Mouse (Mus musculus) heart, postnatal 0 days (tissue): ENCODE measurements at regions not wholly inside any gene's neighbourhood (a gene's known extent, or its start where the extent isn't known, plus 50 kb on each side); places are given as distances from the start of the nearest gene placed in this dataset.

Source experiments
- ATAC-seq: fragments of 200-750 bp; cut with Nextera tagmentation; 2 replicates; pipeline ENCODE4 v1.8.0; 2017; ENCODE audit warnings: low read depth, moderate number of reproducible peaks, moderate library complexity; ENCODE audit not compliant: insufficient read depth
- DNase-seq: peaks from one replicate; pipeline ENCODE4 v3.0.0-alpha.2; 2016; ENCODE audit warnings: low spot score
- H3K27ac ChIP-seq: fragments of 300-500 bp; sonication (generic); 2 replicates; pipeline ENCODE4 v1.5.1; 2014; ENCODE audit warnings: low read depth, mild to moderate bottlenecking
- H3K27me3 ChIP-seq: fragments of 300-500 bp; sonication (generic); 2 replicates; pipeline ENCODE4 v1.6.1; 2014; ENCODE audit warnings: low read length, mixed read lengths; ENCODE audit not compliant: control insufficient read depth, insufficient read depth
- H3K36me3 ChIP-seq: fragments of 300-500 bp; sonication (generic); replicated peaks from 2 replicates; pipeline ENCODE4 v1.6.1; 2014; ENCODE audit warnings: low read length, mixed read lengths; ENCODE audit not compliant: control insufficient read depth, insufficient read depth
- H3K4me1 ChIP-seq: fragments of 300-500 bp; sonication (generic); 2 replicates; pipeline ENCODE4 v1.6.1; 2014; ENCODE audit warnings: antibody characterized with exemption; ENCODE audit not compliant: control insufficient read depth, insufficient read depth
- H3K4me2 ChIP-seq: fragments of 300-500 bp; sonication (generic); 2 replicates; pipeline ENCODE4 v1.6.1; 2014; ENCODE audit warnings: low read depth, mild to moderate bottlenecking, low read length, moderate library complexity
- H3K4me3 ChIP-seq: fragments of 300-500 bp; sonication (generic); 2 replicates; pipeline ENCODE4 v1.5.1; 2014; ENCODE audit warnings: low read depth, low read length
- H3K9ac ChIP-seq: fragments of 300-500 bp; sonication (generic); replicated peaks from 2 replicates; pipeline ENCODE4 v1.6.1; 2014; ENCODE audit warnings: low read depth, low read length, mixed read lengths
- H3K9me3 ChIP-seq: fragments of 300-500 bp; sonication (generic); replicated peaks from 2 replicates; pipeline ENCODE4 v1.6.1; 2016; ENCODE audit warnings: low read length; ENCODE audit not compliant: control insufficient read depth
- CTCF ChIP-seq: IDR thresholded peaks from 2 replicates; pipeline ENCODE4 v1.5.1; 2016; ENCODE audit warnings: antibody characterized with exemption, control low read depth, low read depth
- EP300 ChIP-seq: IDR thresholded peaks from 2 replicates; pipeline ENCODE4 v1.6.1; 2016; ENCODE audit warnings: antibody characterized with exemption, low read depth
- WGBS: fragments of 180-500 bp; shearing (Covaris S2); extraction: QIAGEN DNeasy Blood & Tissue Kit; methylation state at CpG from one replicate; pipeline ENCODE4 v1.1.7; 2014; 5-methylcytosine and 5-hydroxymethylcytosine counted together

- 63% methylated on average over 5 of the region's 5 CpGs for WGBS
- DNase-seq (no peak), ATAC-seq (no peak)
- Histone ChIP-seq H3K36me3 (no peaks in the 10 kb centered on the region), H3K4me3 (no peak overlapping the region), H3K27ac (no peak overlapping the region), H3K4me2 (no peak overlapping the region), H3K27me3 (no peaks in the 10 kb centered on the region), H3K9me3 (no peaks in the 10 kb centered on the region), H3K9ac (no peak overlapping the region), H3K4me1 (no peaks in the 10 kb centered on the region)
- no peak for TF ChIP-seq EP300
- TF ChIP-seq CTCF: no peak
Observed at GRCm38 (mm10) chr19:15033396-15033795, 435.5 kb upstream of the Tle4 start.

DNA sequence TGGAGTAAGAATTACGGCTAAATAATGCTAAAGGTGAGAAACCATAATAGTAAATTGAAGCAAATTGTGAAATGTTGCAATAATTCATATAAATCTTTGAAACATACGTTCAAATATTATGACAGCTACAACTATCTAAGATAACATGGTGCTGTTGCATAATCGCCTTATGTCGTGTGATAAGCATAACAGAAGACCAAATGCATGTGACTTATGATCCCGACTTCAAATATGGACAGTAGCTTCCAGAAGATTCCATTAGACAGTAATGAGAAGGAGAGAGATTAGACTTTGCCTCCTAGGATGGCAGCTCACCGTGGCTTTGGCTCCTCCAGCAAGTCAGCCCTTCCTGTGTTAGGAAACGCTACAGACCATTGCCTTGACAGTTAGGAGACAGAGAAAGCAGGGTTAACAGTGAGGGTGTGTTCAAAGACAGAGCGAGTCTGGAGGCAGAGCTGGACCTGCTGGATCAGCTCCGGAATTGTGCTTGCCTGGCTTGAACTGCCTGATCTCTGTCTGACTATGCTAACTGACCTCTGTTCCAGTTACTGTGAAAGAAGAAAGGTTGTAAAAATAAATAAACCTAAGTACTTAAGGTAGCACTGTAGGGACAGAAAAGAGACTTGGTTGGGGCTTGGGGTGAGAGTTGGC is 434.6 kb upstream of the Tle4 start:
- ATAC-seq: no peak
- no peak overlapping the region for H3K4me2 ChIP-seq
- DNase-seq: no peak
- 74% methylated on average over 9 of the region's 9 CpGs for WGBS
- no peak overlapping the region for H3K4me3 ChIP-seq
- H3K9me3 ChIP-seq: no peaks in the 10 kb centered on the region
- TF ChIP-seq EP300: no peak
- TF ChIP-seq CTCF: no peak
- no peaks in the 10 kb centered on the region for H3K4me1 ChIP-seq
- no peaks in the 10 kb centered on the region for H3K36me3 ChIP-seq
- H3K27me3 ChIP-seq: no peaks in the 10 kb centered on the region
- H3K9ac ChIP-seq: no peak overlapping the region
- H3K27ac ChIP-seq: no peak overlapping the region

GRCm38 (mm10) chr19:15031483-15031882 is 433.6 kb upstream of the Tle4 start:
- ATAC-seq (no peak), DNase-seq (no peak)
- no peak for TF ChIP-seq CTCF
- TF ChIP-seq EP300: no peak
- no peaks in the 10 kb centered on the region for H3K4me1 ChIP-seq
- no peak overlapping the region for H3K4me2 ChIP-seq
- no peak overlapping the region for H3K27ac ChIP-seq
- no peak overlapping the region for H3K9ac ChIP-seq
- H3K9me3 ChIP-seq: no peaks in the 10 kb centered on the region
- H3K4me3 ChIP-seq: no peak overlapping the region
- H3K36me3 ChIP-seq: no peaks in the 10 kb centered on the region
- no peaks in the 10 kb centered on the region for H3K27me3 ChIP-seq

DNA sequence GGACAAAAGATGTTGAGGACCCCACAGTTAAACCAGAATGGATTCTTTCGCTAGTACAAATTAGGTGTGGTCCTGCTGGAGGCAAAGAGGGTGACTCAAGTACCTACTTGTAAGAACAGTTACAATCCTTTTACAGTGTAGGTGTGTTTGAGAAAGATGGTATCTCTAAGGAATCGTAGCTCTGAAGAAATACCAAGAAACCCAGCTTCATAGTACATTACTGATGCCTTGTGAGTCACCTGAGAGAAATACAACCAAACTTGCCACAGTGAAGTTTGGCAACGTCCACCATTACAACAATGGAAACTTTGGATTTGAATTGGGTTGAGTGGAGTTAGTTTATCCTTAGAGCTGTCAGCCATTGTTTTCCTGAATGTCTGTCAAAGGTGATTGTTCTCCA is 405.7 kb upstream of the Tle4 start:
- Histone ChIP-seq H3K27ac (no peak overlapping the region), H3K9me3 (no peaks in the 10 kb centered on the region), H3K9ac (no peak overlapping the region), H3K4me2 (no peak overlapping the region), H3K4me1 (no peaks in the 10 kb centered on the region), H3K4me3 (no peak overlapping the region), H3K36me3 (no peaks in the 10 kb centered on the region), H3K27me3 (no peaks in the 10 kb centered on the region)
- ATAC-seq: no peak
- no peak for DNase-seq
- 65% methylated on average over 3 of the region's 3 CpGs for WGBS
- TF ChIP-seq EP300 (no peak), CTCF (no peak)

GRCm38 (mm10) chr19:14993344-14993743 is 395.5 kb upstream of the Tle4 start:
- Histone ChIP-seq H3K36me3 (no peaks in the 10 kb centered on the region), H3K9ac (no peak overlapping the region), H3K4me3 (no peak overlapping the region), H3K9me3 (no peaks in the 10 kb centered on the region), H3K27ac (no peak overlapping the region), H3K27me3 (no peaks in the 10 kb centered on the region), H3K4me1 (no peaks in the 10 kb centered on the region), H3K4me2 (no peak overlapping the region)
- TF ChIP-seq EP300 (no peak), CTCF (no peak)
- ATAC-seq (no peak), DNase-seq (no peak)
- 52% methylated on average over 2 of the region's 2 CpGs for WGBS

GRCm38 (mm10) chr19:14970161-14970560 is 372.3 kb upstream of the Tle4 start:
- 46% methylated on average over 1 of the region's 1 CpGs for WGBS
- no peak for ATAC-seq

More at GRCm38 (mm10) chr19:14970161-14970560, 372.3 kb upstream of the Tle4 start:
- no peaks in the 10 kb centered on the region for H3K27me3 ChIP-seq
- TF ChIP-seq EP300 (no peak), CTCF (no peak)
- H3K4me2 ChIP-seq: no peak overlapping the region
- H3K36me3 ChIP-seq: no peaks in the 10 kb centered on the region
- DNase-seq: no peak
- no peaks in the 10 kb centered on the region for H3K4me1 ChIP-seq
- H3K9ac ChIP-seq: no peak overlapping the region
- H3K9me3 ChIP-seq: no peaks in the 10 kb centered on the region
- no peak overlapping the region for H3K4me3 ChIP-seq
- no peak overlapping the region for H3K27ac ChIP-seq
